Comparison of ENCODE assay signal across 8 mouse cellular contexts in genomic region chr5:89882091-89882734, GRCm38 (mm10). TPM values are rescaled to one million over a fixed set of nuclear protein-coding genes. Genes with fewer than 3 reads are reported as not detected.
DNase-seq lines count a peak whose midpoint lies in the region; ATAC-seq lines count a peak whose summit lies in the region.

No protein-coding gene starts in this region.

- DNase-seq in T-cell, adult 2 months (ENCODE audit: low spot score) = peak; percentile 16
- peak; percentile 36 to 49 for DNase-seq in cerebellum, postnatal 25 days
- peak; percentile 42 for DNase-seq in gastrocnemius, adult 18-20 months (ENCODE audit: low spot score)
- DNase-seq in hindbrain, embryonic 14.5 days (ENCODE audit: low spot score) = no peak
- DNase-seq in layer of hippocampus, postnatal 36 days = peak; percentile 51 to 54
- peak; percentile 76 for DNase-seq in lung, postnatal 10 days
- DNase-seq in retina, postnatal 1 day = peak; percentile 57
- DNase-seq in thymus, postnatal 4 days = peak; percentile 63

- peaks cover 6% of the 10 kb centered on the region; the same call in 1 of the 2 replicates for H3K4me1 ChIP-seq in hindbrain, embryonic 14.5 days (replicated peaks; ENCODE audit: control insufficient read depth, insufficient read depth, low read length)

- H3K9me3 ChIP-seq in hindbrain, embryonic 14.5 days (ENCODE audit: control insufficient read depth, low read length) = no peaks in the 10 kb centered on the region

- ATAC-seq in hindbrain, embryonic 14.5 days (ENCODE audit: low FRiP score) = peak; percentile 67

- H3K27ac ChIP-seq in hindbrain, embryonic 14.5 days = no peak overlapping the region

- peak overlapping the region; percentile 79 for H3K9ac ChIP-seq in hindbrain, embryonic 14.5 days

- peak overlapping the region; percentile 83 for H3K4me3 ChIP-seq in hindbrain, embryonic 14.5 days (replicated peaks; ENCODE audit: low read length)

- WGBS in hindbrain, embryonic 14.5 days = under 1% methylated on average over 32 of the region's 35 CpGs

- H3K4me2 ChIP-seq in hindbrain, embryonic 14.5 days (replicated peaks) = peak overlapping the region; percentile 98

- H3K27me3 ChIP-seq in hindbrain, embryonic 14.5 days (ENCODE audit: control insufficient read depth, insufficient read depth, low read length) = 0 out of 2 replicates have a peak, but pooled peaks cover 5% of the 10 kb centered on the region

- H3K36me3 ChIP-seq in hindbrain, embryonic 14.5 days (replicated peaks; ENCODE audit: control insufficient read depth, insufficient read depth) = no peaks in the 10 kb centered on the region

RNA-seq across cellular contexts. Expression of gene Adamts3, which starts 0.9 kb away (rescaled TPM):
- 1 to 10 TPM; 1.5 to 1.6 TPM for total RNA-seq in gastrocnemius, adult 18-20 months (2021)
- polyA plus RNA-seq in hindbrain, embryonic 14.5 days (2014; fragmentation: Nextera tagmentation; extraction: Ambion mirVana) = 7.6 and 7.7 TPM in 2 replicates
- 10 to 100 TPM; 26.2 to 27.7 TPM for total RNA-seq in layer of hippocampus, postnatal 36 days (2021)

Comparison
In these comparisons a context has a peak if more than half of its experiments do, and no peak if none do; other contexts are left out.
1. RNA of gene Adamts3, which starts 0.9 kb away (total RNA-seq): 26.2 to 27.7 TPM in layer of hippocampus, postnatal 36 days; 1.5 to 1.6 TPM in gastrocnemius, adult 18-20 months; every median in the first group is over 10 times any median in the second.